Mouse (Mus musculus) macrophage (primary cell): ENCODE results near the gene Bahd1. TPM values are rescaled to one million over a fixed set of nuclear protein-coding genes. Genes with fewer than 3 reads are reported as not detected.

Source experiments
- H3K27ac ChIP-seq: fragments of 350-480 bp; formaldehyde crosslinking; 2 replicates; pipeline ENCODE4 v1.9.0; 2021
- H3K36me3 ChIP-seq: fragments of 350-480 bp; formaldehyde crosslinking; 2 replicates; pipeline ENCODE4 v1.9.0; 2021; ENCODE audit errors: inconsistent target
- H3K4me3 ChIP-seq: fragments of 350-480 bp; formaldehyde crosslinking; 2 replicates; pipeline ENCODE4 v1.9.0; 2021; ENCODE audit errors: inconsistent target
- H3K79me2 ChIP-seq: fragments of 350-480 bp; formaldehyde crosslinking; 2 replicates; pipeline ENCODE4 v1.9.0; 2021; ENCODE audit errors: inconsistent target
- WGBS: methylation state at CpG from one replicate; pipeline ENCODE4 v1.1.7; 2026; ENCODE audit warnings: inconsistent platforms; ENCODE audit not compliant: missing documents; 5-methylcytosine and 5-hydroxymethylcytosine counted together
- polyA plus RNA-seq: library from polyadenylated mRNA; stranded (reverse); fragments of 250-400 nt; gene quantifications from 3 replicates; pipeline ENCODE4 v1.2.4, GENCODE M21; 2018; ENCODE audit warnings: inconsistent platforms

Gene Bahd1
- polyA plus RNA-seq, 1 experiment from 2014 or later, result 20.7 TPM

DNA sequence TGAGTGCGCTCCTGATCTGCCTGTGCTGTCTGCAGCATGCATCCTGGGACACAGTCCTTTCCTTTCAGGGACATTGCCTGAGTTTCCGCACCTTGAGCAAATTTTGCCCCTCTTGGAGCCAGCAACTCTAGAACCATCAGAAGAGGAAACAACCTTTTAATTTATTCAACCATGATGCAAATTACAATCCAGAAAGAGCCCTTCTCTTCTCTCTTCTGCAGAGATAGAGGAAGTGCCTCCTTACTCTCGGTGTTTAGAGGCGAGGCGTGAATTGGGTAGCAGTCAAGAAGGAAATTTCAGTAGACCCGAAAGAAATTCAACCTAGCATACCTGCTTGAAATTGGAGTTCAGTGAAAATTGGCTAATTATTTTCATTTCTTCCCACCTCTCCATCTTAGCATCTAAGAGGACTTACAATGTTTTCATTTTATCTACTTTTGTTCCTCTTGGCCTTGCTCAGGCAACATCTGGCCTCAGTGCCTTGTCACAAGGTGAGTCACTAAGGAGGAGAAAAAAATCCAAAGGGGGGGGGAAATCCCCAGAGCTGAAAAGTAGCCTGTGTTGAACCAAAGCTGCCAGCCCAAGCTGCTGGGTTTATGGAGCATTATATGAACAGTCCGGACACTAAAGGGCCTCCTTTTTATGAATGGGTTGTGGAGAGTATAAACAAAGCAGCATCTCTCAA lies 5.4 kb downstream of the Bahd1 start:
- Histone ChIP-seq H3K79me2 (peaks cover 77% of the 10 kb centered on the region), H3K36me3 (no peaks in the 10 kb centered on the region), H3K27ac (no peak overlapping the region), H3K4me3 (no peak overlapping the region)
- 40% methylated on average over 7 of the region's 7 CpGs for WGBS

DNA sequence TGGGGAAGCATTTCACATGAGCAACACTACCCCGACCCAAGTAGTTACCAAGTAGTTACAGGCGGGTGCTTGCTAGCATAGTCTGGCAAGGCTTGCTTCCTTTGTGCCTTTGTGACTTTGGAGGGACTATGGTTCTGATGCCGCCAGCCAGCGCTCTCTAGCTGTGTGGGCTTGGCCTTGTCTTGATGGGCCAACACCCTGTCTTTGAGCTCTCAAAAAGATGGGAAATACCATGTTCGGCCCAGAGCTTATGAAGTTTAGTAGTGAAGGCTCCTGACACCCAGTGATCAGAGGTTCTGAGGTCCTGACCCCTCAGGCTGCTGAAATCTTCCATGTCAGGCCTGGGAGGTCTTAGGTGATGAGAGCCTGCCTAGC lies 5.9 kb downstream of the Bahd1 start:
- no peak overlapping the region for H3K27ac ChIP-seq
- H3K79me2 ChIP-seq, result peaks cover 83% of the 10 kb centered on the region
- no peak overlapping the region for H3K4me3 ChIP-seq
- WGBS, result 93% methylated on average over 5 of the region's 5 CpGs
- H3K36me3 ChIP-seq, result no peaks in the 10 kb centered on the region

- H3K36me3 ChIP-seq, result no peaks in the 10 kb centered on the region
- H3K79me2 ChIP-seq, result peaks cover 98% of the 10 kb centered on the region
- H3K27ac ChIP-seq, result no peak overlapping the region
- H3K4me3 ChIP-seq, result no peak overlapping the region
- WGBS, result 90% methylated on average over 3 of the region's 3 CpGs
Observed at GRCm38 (mm10) chr2:118907781-118908180, 7.6 kb downstream of the Bahd1 start.

DNA sequence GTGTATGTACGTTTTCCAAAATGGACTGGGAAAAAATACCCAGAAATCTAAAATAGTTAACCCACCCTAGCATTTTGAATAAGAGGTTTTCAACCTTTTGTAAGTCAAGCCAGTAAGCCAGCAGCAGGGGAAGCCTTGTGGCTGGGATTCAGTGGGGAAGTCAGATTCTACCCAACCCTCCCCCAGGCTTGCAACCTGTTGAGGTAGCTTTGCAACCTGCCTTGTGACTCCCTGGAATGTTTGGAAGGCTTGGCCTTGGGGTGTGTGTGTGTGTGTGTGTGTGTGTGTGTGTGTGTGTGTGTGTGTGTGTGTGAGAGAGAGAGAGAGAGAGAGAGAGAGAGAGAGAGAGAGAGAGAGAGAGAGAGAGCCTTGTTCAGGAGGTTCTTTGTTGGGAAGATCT lies 9.0 kb downstream of the Bahd1 start:
- peaks cover 98% of the 10 kb centered on the region for H3K79me2 ChIP-seq
- no peak overlapping the region for H3K4me3 ChIP-seq
- H3K36me3 ChIP-seq, result no peaks in the 10 kb centered on the region
- no peak overlapping the region for H3K27ac ChIP-seq
- 100% methylated on average over 1 of the region's 1 CpGs for WGBS

DNA sequence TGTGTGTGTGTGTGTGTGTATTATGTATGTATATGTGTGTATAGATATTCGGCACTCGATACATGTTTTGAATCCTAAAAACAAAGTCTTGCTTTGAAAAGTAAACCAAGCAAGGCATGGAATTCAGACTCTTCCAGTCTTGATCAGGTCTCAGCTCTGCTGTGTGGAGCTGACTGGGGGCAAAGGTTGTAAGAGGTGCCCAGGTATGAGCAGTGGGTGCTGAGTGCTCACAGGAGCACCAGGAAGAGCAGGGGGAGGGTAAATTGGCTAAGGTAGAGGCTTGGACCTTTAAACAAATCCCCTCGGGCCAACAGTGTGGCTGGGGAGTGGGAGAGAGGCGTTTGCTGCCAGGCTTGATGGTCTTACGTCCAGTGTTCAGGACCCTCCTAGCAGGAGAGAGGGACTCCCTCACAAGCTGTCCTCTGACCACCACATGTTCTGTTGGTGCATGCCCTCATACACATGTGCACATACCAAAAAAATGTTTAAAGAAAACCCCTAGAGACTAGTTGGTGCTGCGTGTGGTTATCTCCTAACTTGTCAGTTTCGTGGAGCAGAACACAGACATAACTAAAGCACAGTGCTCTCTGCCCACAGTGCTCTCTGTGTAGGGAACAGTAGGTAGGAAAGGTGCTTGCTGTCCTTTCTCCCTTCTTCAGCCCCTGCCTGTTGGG lies 10.6 kb downstream of the Bahd1 start:
- H3K79me2 ChIP-seq, result peaks cover 100% of the 10 kb centered on the region
- 92% methylated on average over 7 of the region's 7 CpGs for WGBS
- no peak overlapping the region for H3K4me3 ChIP-seq
- no peak overlapping the region for H3K27ac ChIP-seq
- no peaks in the 10 kb centered on the region for H3K36me3 ChIP-seq

GRCm38 (mm10) chr2:118912706-118913105 lies 12.5 kb downstream of the Bahd1 start:
- H3K36me3 ChIP-seq, result peaks cover 10% of the 10 kb centered on the region; the same call in 1 of the 2 replicates
- peaks cover 100% of the 10 kb centered on the region for H3K79me2 ChIP-seq
- no peak overlapping the region for H3K27ac ChIP-seq
- no peak overlapping the region for H3K4me3 ChIP-seq
- 92% methylated on average over 8 of the region's 8 CpGs for WGBS

- Histone ChIP-seq H3K36me3 (peaks cover 12% of the 10 kb centered on the region; the same call in 1 of the 2 replicates), H3K4me3 (no peak overlapping the region), H3K27ac (no peak overlapping the region), H3K79me2 (peaks cover 100% of the 10 kb centered on the region)
- WGBS, result 93% methylated on average over 11 of the region's 11 CpGs
Observed at GRCm38 (mm10) chr2:118913551-118914276, 13.5 kb downstream of the Bahd1 start.

GRCm38 (mm10) chr2:118914685-118915084 lies 14.5 kb downstream of the Bahd1 start:
- Histone ChIP-seq H3K4me3 (no peak overlapping the region), H3K79me2 (peaks cover 94% of the 10 kb centered on the region), H3K36me3 (peaks cover 17% of the 10 kb centered on the region), H3K27ac (no peak overlapping the region)
- WGBS, result 80% methylated on average over 8 of the region's 8 CpGs

- Histone ChIP-seq H3K79me2 (peaks cover 76% of the 10 kb centered on the region), H3K27ac (no peak overlapping the region), H3K36me3 (peaks cover 34% of the 10 kb centered on the region), H3K4me3 (no peak overlapping the region)
- 91% methylated on average over 15 of the region's 17 CpGs for WGBS
Observed at GRCm38 (mm10) chr2:118916436-118916835, 16.3 kb downstream of the Bahd1 start.

GRCm38 (mm10) chr2:118918543-118918942 lies 18.4 kb downstream of the Bahd1 start:
- Histone ChIP-seq H3K36me3 (peaks cover 51% of the 10 kb centered on the region), H3K79me2 (peaks cover 55% of the 10 kb centered on the region), H3K4me3 (no peak overlapping the region), H3K27ac (no peak overlapping the region)
- WGBS, result 78% methylated on average over 1 of the region's 1 CpGs

- 95% methylated on average over 3 of the region's 3 CpGs for WGBS
- H3K36me3 ChIP-seq, result peaks cover 51% of the 10 kb centered on the region
Observed at GRCm38 (mm10) chr2:118920428-118920827, 20.3 kb downstream of the Bahd1 start.

DNA sequence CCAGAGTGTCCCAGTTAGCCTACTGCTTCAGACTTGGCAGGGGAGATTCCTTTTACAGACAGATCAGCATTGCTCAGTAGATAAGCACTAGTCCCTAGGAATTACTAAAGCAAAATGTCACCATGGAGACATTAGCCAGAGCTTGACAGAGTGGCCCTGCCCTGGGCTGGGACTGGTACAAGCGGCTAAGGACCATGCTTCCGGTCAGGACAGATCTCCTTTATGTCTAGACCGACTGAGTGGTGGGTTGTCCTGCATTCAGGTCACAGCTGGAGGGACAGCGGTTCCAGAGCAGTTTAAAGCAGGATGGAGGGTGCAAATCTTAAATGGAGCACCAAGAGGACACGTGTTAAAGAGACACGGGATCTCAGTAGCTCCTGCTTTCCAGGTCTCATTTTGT lies 25.8 kb downstream of the Bahd1 start:
- peaks cover 9% of the 10 kb centered on the region; the same call in 1 of the 2 replicates for H3K79me2 ChIP-seq
- no peak overlapping the region for H3K27ac ChIP-seq
- 17% methylated on average over 6 of the region's 6 CpGs for WGBS
- no peak overlapping the region for H3K4me3 ChIP-seq
- peaks cover 21% of the 10 kb centered on the region for H3K36me3 ChIP-seq

More at GRCm38 (mm10) chr2:118920428-118920827, 20.3 kb downstream of the Bahd1 start:
- Histone ChIP-seq H3K27ac (no peak overlapping the region), H3K4me3 (no peak overlapping the region), H3K79me2 (peaks cover 36% of the 10 kb centered on the region)

DNA sequence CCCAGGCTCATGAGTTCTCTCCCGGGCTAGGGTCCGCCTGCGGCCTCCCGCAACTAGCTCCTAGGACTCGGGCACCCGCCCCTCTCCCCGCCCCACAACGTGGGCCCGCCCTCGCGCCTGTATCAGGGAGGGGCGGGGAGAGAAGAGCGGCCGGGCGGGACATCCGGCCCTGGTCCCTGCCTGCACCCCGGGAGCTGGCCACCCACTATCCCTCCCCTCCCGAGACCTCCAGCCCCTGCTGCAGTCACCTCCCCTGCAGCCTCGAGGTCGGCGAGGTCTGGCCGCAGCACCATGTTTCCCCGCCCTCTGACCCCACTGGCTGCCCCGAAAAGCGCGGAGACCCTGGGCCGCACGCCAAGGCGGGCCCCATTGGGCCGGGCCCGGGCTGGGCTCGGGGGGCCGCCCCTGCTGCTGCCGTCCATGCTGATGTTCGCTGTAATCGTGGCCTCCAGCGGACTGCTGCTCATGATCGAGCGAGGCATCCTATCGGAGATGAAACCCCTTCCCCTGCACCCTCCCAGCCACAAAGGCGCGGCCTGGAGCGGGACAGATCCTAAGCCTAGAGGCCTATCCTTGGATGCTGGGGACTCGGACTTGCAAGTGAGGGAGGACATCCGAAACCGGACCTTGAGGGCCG lies 26.3 kb downstream of the Bahd1 start, which contains the start of gene Chst14:
Gene Chst14, plus strand, starts transcription at position 136 of the 637 bp plus-strand sequence.
- Histone ChIP-seq H3K79me2 (peaks cover 9% of the 10 kb centered on the region; the same call in 1 of the 2 replicates), H3K4me3 (peak within 1 kb of the TSS; percentile 72), H3K27ac (peak within 1 kb of the TSS; percentile 31; the same call in 1 of the 2 replicates), H3K36me3 (peaks cover 16% of the 10 kb centered on the region)
- WGBS, result 1% methylated on average over 34 of the region's 47 CpGs

DNA sequence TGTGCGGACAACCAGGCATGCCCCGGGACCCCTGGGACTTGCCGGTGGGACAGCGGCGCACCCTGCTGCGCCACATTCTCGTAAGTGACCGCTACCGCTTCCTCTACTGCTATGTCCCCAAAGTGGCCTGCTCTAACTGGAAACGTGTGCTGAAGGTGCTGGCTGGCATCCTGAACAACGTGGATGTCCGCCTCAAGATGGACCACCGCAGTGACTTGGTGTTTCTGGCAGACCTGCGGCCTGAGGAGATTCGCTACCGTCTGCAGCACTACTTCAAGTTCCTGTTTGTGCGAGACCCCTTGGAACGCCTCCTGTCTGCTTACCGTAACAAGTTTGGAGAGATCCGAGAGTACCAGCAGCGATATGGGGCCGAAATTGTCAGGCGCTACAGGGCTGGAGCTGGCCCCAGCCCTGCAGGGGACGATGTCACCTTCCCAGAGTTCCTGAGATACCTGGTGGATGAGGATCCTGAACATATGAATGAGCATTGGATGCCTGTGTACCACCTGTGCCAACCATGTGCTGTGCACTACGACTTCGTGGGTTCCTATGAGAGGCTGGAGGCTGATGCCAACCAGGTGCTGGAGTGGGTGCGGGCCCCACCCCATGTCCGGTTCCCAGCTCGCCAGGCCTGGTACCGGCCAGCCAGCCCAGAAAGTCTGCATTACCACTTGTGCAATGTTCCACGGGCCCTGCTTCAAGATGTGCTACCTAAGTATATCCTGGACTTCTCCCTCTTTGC lies 27.0 kb downstream of the Bahd1 start:
- peaks cover 9% of the 10 kb centered on the region for H3K36me3 ChIP-seq
- WGBS, result 21% methylated on average over 31 of the region's 31 CpGs
- H3K79me2 ChIP-seq, result peaks cover 9% of the 10 kb centered on the region; the same call in 1 of the 2 replicates
- H3K27ac ChIP-seq, result peak overlapping the region; percentile 31; the same call in 1 of the 2 replicates
- peak overlapping the region; percentile 72 for H3K4me3 ChIP-seq
